Mouse (Mus musculus) erythroid progenitor cell, adult 5-6 weeks (primary cell): ENCODE results near the gene Dlg4. TPM values are rescaled to one million over a fixed set of nuclear protein-coding genes. Genes with fewer than 3 reads are reported as not detected.

Experiments
- ATAC-seq: replicated peaks from 2 replicates; pipeline ENCODE4 v1.8.0; 2016; ENCODE audit warnings: moderate number of reproducible peaks, mild to moderate bottlenecking, moderate TSS enrichment, inconsistent platforms; ENCODE audit not compliant: poor library complexity, low FRiP score, severe bottlenecking
- total RNA-seq, 2 experiments: library from RNA; stranded (forward) in 1 of 2; stranded (reverse) in 1 of 2; fragments of 150-400 nt in 1 of 2; fragments of 186-747, 209-891 nt in 1 of 2; gene quantifications; 2 replicates each; pipeline versions ENCODE4 v1.2.3 to v1.2.4; 2015 to 2017; ENCODE audit warnings: low replicate concordance in 2 of 2

Dlg4 gene
- total RNA-seq (2015; ENCODE audit: low replicate concordance) (not detected in 2 replicates), total RNA-seq (2017; ENCODE audit: low replicate concordance) (1.1 and 2.7 TPM in 2 replicates)

- ATAC-seq = no peak
Observed at GRCm38 (mm10) chr11:70016669-70017068, at the start of gene Dlg4. TSS of gene Dlg4 (plus strand) at chr11:70016942.

- ATAC-seq = no peak
Observed at GRCm38 (mm10) chr11:69968793-69969192, 47.9 kb upstream of the Dlg4 start.

DNA sequence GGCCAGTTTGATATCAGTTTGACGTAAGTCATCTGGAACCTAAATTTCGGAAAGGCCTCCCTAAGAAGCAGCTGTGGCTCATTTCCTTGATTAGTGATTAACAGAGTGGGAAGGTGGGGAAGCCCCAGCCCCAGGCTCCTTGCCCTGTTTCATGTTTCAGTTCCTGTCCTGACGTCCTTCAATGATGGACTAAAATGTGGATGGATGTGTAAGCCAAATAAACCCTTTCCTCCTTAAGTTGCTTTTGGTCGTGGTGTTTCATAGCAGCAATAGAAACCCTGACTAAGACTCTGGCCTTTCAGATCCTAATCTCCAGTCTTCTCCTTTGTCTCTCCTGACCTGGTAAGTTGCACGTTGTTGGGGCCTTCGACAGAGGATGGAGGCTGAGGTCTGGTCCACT, 46.5 kb upstream of the Dlg4 start:
- no peak for ATAC-seq

DNA sequence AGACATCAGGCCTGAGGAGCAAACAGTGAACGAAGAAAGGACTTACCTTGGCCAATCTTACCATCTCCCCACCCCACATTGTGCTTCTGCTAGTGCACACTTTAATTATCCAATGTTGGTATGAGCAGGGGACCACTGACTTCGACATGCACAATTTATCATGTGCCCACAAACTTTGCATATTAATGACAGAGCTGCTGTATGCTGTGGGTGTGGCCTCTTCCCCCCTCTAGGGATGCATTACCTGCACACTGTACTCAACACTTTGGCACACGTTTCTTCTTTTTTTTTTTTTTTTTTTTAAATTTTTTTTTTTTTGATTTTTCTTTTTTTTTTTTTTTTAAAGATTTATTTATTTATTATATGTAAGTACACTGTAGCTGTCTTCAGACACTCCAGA, 46.0 kb upstream of the Dlg4 start:
- ATAC-seq = no peak

- no peak for ATAC-seq
Observed at GRCm38 (mm10) chr11:69974907-69975306, 41.8 kb upstream of the Dlg4 start.

- ATAC-seq = no peak
Observed at GRCm38 (mm10) chr11:69976271-69976670, 40.5 kb upstream of the Dlg4 start.

DNA sequence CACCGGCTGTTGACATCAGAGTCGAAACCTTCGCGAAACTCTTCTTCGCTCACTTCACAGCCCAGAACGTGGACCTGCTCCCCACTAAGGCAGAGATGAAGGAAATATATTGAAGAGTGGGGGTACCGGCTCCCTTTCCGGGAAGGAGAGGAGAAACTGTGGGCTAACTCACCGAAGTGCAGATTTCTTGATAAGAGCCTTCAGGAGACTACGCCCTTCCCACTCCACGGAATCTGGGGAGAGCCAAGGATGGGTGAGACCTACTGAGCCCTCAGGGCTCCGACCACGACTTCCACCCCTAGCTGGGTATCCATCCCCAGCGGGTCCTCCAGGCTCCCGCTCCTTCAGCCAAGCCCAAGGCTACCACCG, 36.9 kb upstream of the Dlg4 start:
- peak; percentile 70 for ATAC-seq

- ATAC-seq = peak; percentile 86
Observed at GRCm38 (mm10) chr11:69980196-69981140, 36.3 kb upstream of the Dlg4 start.

DNA sequence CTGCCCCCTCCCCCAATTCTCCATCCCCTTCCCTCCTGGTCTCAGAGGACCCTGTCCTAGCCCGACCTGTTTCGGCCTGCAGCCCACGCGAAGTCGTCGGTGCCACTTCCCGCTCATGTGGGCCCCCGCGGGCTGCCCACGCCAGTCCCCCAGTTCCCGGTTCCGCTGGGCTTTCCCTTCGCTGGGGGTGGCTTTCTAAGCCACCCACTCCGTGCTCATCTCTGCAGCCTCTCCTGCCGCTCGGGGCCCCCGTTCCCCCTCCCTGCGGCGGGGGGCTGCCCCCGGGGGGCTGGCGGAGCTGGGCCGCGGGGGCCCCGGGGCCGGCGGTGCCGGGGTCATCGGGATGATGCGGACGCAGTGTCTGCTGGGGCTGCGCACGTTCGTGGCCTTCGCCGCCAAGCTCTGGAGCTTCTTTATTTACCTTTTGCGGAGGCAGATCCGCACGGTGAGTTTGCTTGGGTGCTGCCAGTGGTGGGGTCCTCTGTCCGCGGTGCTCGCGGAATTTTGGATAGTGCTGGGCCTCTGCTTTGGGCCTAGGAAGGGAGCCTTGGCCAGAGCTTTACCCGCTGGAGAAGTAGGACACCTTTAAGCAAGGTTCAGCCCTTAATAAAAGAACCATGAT, 35.5 kb upstream of the Dlg4 start, which contains the start of gene Ctdnep1:
Ctdnep1 (plus strand) TSS at position 16 of the 622 bp plus-strand sequence.
- no peak for ATAC-seq

GRCm38 (mm10) chr11:69982225-69982624, 34.5 kb upstream of the Dlg4 start, which contains the start of gene Elp5:
TSS of gene Elp5 (minus strand) at chr11:69982517.
- ATAC-seq = no peak

DNA sequence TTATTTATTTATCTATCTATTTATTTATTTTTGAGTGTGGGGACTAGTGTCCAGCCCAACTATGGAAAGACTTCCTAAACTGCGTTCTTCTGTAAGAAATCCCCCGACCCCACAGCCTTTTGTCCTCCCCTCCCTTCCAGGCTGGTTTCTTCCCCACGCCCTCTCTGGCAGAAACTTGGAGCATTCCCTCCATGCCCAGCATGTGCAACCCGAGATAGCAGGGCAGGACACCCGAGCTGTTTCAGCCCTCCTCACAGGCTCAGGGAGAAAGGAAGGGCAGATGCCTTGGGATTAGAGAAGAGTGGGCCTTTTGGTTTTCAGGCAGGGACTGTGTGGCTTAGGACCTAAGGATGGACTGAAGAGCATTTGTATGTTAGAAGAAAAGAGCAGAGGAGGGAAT, 33.9 kb upstream of the Dlg4 start:
- 0 out of 2 replicates have a peak, but pooled peaks have one; percentile 9 for ATAC-seq

DNA sequence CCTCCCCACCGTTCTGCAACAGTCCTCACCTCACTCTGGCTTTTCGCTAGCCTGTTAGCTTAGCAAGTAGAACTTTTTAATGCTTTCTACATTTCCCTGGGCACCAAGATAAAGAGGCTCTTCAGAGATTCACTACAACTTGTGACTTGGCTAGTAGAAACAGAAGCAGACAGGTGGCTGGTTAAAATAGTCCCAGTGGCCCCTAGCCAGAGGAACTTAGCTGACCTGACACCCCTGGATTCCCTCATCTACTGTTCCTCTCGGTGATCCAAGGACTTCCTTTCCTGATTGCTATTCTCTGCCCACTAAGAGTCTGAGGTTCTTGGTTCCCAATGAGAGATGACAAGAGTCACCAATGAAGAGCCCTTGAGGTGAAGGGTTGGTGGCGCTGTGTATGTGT, 33.4 kb upstream of the Dlg4 start:
- no peak for ATAC-seq

DNA sequence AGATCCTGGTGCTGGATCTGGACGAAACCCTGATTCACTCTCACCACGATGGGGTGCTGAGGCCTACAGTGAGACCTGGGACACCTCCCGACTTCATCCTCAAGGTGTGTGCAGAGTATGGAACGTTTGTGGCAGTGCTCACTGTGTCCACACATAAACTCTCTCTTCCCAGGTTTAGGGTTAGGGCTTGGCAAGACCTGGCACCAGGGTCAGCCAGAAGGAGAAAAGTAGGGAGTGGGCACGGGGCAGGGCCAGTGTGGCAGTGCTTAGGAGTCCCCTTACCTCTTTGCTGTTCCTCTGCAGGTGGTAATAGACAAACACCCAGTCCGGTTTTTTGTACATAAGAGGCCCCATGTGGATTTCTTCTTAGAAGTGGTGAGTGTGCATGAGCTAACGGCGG, 32.3 kb upstream of the Dlg4 start:
- no peak for ATAC-seq

GRCm38 (mm10) chr11:69989949-69990348, 26.8 kb upstream of the Dlg4 start:
- no peak for ATAC-seq

DNA sequence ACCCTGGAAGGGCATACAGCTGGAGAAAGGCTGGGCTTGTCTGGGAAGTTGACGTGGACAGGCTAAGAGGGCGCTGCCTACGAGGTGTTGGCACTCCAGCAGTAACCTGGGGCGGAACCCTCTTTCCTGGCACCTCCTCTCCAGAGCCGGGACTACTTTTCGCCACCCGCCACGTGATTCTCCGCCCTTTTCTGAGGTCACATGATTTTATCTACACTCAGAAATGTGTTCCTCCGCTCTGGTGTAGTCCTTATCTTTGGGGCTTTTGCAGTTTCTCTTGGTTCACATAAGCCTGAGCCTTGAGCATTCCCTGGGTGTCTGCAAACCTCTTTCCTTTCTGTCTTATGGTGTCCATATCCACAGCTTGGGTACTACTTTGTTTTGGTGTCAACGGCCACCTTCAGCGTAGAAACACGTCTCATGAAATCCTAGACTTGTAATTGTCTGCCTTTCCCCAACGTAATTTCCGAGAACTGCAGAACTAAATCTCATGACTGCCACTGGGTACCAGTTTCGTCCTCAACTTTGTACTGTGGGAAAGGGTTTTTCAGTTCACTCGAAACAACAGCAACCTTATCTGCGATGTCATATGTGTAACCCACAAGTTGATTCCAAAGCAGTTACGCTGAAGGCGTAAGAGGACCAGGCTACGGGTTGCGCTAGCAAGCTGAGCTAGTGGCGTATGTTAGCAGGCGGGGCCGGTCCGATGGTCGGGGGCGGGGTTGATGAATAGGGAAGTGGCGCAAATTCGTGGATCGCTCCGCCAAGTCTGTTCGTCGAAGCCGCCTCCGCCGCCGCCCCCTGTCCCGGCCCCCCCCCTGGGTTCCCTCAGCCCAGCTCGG, 25.7 kb upstream of the Dlg4 start, which contains the start of gene Gabarap:
Gabarap (plus strand) TSS at position 294 of the 842 bp plus-strand sequence.
- ATAC-seq = peak; percentile 75

GRCm38 (mm10) chr11:69991711-69992110, 25.0 kb upstream of the Dlg4 start:
- ATAC-seq = no peak

DNA sequence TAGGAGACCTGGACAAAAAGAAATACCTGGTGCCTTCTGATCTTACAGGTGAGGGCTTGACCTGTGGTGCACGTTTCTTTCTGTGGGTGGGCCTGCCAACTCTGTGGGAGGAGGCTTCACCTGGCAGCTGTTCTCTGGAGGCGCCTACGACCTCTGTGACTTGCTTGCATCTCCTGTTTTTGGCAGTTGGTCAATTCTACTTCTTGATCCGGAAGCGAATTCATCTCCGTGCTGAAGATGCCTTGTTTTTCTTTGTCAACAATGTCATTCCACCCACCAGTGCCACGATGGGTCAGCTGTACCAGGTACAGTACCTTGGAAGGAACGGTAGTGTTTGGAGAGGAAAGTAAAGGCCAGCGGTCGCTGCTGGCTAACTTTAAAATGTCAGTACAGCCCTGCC, 24.3 kb upstream of the Dlg4 start:
- no peak for ATAC-seq

- ATAC-seq = no peak
Observed at GRCm38 (mm10) chr11:69992932-69993331, 23.8 kb upstream of the Dlg4 start.

- no peak for ATAC-seq
Observed at GRCm38 (mm10) chr11:69994401-69995090, 22.2 kb upstream of the Dlg4 start.
